Mouse (Mus musculus) left cerebral cortex, postnatal 36 days (tissue): Measurements from ENCODE around the gene Ensa. TPM values are rescaled to one million over a fixed set of nuclear protein-coding genes. Genes with fewer than 3 reads are reported as not detected.
A peak's percentile ranks its signal among the peaks of the same experiment; 100 is the strongest.
"Not testable (repeated sequence)": the region's sequence is repeated elsewhere in the genome, so short reads cannot be mapped to it uniquely, and the experiment has no call there.

Experiments used
- DNase-seq, 2 experiments: peaks; one replicate each; pipeline ENCODE4 v3.0.0; 2021 to 2022; ENCODE audit warnings: low spot score in 2 of 2, mixed read lengths in 1 of 2
- intact Hi-C: fragments of 180-260 bp; cut with DNase I; formaldehyde crosslinking; loops from one replicate; pipeline ENCODE4 v1.15.1; 2025
- total RNA-seq, 2 experiments: library from RNA; stranded (reverse); gene quantifications; 2 replicates each; pipeline ENCODE4 v1.2.3; 2021

Gene Ensa
- total RNA-seq, 2 experiments from 2014 or later: 361 to 394 TPM

DNA sequence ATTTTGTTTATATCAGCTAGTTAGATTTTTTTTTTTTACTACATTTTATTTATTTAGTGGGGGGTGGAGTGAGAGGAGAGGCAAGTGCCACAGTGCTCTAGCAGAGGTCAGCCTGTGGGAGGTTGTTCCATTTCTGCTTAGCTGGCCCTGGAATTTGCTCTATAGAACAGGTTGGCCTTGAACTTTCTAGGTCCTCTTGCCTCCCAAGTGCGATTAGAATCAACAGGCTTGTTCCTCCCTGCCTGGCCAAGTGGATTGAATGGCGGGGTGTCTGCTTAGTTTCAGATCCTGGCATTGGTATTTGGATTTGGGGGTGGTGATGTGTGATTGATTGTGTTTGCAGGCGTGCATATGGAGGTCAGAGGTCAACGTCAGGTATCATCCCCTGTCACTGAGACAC is 11.3 kb downstream of the Ensa start:
- intact Hi-C loops: no loop called here
- DNase-seq: no peak

DNA sequence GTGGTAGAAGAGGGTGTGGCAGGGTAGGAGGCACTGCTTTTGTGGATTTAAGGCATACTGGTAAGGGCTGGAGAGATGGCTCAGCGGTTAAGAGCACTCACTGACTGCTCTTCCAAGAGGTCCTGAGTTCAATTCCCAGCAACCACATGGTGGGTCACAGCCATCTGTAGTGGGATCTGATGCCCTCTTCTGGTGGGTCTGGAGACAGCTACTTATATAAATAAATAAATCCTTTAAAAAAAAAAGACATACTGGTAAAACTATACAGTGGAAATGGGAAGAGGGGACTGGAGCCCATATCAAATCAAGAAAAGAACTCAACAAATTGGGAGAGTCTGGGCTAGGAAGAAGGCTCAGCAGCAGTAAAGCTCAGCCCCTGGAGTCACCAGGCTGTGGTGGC is 14.9 kb downstream of the Ensa start:
- intact Hi-C loops: no loop called here
- DNase-seq: no peak

DNA sequence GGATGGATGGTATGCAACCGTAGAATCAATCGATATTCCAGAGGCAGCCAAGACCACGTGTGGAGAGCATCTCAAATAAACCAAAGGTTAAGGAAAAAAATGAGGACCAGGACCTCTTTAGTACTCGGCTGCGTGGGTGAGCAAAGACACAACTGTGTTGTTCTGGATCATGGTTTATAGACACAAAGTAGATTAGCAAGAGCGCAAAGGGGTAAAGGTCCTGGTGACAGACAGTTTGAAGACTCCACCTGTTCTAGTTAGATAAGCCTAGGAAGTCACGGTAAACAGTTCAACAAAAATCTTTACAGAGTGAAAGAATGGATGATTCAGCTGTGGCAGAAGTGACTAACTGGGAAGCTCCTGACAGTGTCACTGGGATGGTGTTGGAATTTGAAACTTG is 18.3 kb downstream of the Ensa start:
- intact Hi-C loops: no loop called here
- DNase-seq: no peak

DNA sequence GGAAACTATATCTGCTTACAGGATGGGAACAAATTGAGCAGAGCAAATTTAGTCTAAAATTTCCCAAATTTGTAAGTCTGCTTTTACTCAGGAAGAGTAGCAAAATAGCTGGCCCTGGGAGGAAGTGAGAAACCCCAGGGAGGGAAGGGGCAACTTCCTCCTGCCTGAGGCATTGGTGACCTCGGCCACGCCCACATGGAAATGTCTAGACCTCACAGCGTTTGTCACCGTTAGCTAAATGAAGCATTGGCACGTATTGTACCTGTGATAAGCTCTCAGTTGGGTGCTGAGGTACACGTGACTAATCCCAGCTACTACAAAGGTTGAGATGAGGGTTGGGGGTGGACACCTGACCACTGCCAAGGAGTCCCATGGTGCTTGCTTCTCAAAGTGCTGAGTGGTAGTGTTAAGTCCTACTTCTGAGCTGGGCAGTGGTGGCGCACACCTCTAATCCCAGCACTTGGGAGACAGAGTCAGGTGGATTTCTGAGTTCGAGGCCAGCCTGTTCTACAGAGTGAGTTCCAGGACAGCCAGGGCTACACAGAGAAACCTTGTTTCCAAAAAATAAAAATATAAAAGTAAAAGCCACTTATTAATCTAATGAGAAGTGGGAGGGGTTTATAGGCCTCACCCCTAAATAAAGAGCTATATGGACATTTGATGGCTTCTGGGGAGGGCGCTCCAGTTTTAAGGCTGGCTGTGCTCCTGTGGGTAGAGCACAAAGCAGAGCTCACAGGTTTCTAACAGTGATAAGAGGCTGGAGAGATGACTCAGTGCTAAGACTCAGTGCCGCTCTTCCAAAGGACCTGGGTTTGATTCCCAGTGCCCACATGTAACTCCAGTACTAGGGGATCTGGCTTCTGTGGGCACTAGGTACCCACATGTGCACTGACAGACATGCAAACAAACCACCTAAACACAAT is 20.8 kb downstream of the Ensa start:
- DNase-seq: no peak
- intact Hi-C loops: no loop called here

DNA sequence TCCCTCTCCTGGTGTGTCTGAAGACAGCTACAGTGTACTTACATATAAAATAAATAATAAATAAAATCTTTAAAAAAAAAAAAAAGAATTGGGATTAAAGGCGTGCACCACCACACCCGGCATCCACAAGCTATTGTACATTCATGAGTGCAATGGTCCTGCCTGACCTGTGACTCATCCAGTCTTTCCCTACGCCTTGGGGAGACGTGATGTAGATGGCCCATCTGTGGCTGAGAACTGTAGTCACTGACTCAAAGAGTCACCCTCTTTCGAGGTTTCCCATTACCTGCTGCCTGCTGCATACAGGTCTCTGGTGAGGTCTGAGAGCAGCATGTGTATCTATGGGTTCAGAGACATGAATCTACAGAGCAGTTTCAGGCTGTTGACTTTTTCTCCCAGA is 23.2 kb downstream of the Ensa start:
- intact Hi-C loops: no loop called here
- no peak for DNase-seq

DNA sequence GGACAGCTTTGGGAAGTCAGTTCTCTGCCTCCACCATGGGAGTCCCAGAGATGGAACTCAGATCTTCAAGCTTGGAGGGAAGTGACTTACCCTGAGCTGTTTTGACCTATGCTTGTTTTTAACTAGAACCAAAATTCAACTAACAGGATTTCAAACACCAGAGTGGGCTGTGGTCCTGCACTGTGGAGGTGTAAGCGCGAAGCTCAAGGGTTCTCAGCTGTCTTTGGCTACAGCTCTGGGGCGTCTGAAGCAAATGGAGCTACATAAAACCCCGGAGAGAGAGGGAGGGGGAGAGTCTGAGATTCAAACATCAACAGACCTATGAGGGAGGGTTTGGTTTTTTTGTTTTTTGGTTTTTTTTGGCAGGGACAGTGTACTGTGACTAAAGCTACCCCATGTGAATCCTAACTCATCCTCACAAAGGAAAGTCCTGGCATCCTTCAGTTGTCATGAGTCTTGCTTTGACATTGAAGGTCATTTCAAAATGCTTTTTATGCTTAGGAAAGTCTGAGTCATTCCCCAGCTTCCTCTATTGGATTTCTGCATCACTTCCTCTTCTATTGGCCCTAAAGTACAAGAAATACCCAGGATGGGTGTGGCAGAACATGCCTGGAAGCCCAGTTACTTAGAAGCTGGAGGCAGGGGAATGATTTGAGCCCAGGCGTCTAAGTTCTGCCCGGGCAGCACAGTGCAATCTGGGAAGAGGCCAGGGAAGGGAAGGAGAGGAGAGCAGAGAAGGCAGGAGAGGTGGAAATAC is 25.7 kb downstream of the Ensa start:
- intact Hi-C loops: no loop called here
- no peak for DNase-seq

DNA sequence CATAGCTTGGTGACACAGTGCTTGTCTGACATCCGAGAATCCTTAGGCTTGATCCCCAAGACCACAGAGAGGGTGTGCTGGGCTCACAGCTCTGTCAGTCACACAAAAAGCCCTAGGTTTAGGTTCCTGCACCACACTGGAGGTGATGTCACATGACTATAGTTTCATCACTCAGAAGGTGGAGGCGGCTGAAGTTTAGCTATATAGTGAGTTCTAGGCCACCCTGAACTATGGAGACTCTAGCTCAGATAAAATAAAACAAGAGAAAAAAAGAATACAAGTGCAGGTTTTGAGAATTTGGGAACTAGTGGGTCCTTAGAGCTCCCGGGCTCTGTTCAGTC is 26.2 kb downstream of the Ensa start:
- intact Hi-C loops: no loop called here
- DNase-seq: no peak

DNA sequence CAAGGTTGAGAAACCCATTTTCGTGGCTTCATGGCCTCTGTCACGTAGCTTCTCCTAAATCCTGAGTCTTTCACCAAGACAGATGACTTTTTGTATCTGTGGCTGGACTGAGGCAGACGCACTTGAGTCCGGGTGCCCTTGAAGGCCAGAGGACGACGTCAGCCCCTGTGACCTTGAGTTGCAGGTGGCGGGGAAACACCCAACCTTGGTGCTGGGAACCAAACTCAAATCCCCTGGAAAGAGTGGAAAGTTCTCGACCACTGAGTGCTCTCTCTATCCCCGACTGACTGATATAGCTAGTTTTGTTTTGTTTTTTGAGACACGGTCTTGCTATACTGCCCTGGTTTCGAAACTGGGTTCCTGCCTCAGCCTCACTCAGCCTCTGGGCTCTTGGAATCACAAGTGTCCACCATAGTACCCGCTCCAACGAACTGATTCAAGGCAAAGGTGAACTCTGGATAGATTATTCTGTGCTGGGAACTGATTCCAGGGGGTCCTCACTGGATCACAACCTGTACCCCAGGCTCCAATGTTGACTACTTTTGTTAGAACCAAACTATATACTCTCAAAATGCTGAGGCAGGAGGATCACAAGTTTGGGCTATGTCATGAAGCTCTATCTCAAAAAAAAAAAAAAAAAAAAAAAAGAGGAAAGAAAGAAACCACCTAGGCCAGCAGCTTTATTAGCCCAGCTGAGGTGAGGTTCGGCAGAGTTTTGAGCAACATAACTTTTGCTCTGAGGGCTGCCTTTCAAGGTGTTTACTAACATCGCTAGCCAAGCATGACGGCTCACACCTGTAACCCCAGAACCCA is 26.8 kb downstream of the Ensa start:
- DNase-seq: no peak
- intact Hi-C loops: no loop called here

DNA sequence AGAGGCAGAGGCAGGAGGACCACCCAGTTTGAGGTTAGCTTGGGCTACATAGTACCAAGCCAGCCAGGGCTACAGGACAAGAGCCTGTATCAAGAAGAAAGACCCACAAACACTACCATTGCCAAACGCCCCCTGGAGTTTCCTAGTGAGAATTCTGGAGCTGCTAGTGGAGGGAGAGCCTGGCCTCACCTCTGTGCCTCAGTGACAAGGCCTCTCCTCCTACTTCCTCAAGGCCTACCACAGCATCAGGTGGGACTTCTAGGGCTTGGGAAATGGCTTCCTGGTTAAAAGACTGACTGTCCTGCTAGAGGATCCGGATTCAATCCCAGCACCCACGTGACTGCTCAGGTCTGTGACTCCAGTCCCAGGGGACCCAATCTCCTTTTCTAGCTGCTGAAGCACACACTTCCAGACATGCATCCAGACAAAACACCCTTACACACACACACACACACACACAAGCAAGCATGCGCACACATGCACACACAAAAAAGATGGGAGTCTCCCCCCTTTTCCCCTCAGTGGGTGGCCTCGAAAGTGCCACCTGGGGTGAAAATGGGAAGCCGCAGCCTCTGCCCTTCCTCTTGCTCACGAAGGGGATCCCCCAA is 27.5 kb downstream of the Ensa start:
- no peak for DNase-seq
- intact Hi-C loops: no loop called here

DNA sequence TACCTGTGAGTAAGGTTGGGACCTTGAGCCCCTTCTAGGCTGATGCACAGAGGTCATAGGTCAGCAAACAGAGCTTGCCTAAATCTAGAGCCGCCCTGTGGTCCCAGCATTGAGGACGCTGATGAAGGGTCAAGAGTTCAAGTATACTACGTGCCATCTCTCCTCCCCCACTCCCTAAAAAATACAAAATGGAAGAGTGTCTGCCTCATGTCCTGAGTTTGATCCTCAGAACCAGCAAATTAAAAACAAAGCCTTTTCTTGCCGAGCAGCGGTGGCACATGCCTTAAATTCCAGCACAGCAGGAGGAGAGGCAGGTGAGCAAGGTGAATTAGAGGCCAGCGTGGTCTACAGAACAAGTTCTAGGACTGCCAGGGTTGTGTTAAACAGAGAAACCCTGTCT is 28.1 kb downstream of the Ensa start:
- DNase-seq: no peak
- intact Hi-C loops: no loop called here

DNA sequence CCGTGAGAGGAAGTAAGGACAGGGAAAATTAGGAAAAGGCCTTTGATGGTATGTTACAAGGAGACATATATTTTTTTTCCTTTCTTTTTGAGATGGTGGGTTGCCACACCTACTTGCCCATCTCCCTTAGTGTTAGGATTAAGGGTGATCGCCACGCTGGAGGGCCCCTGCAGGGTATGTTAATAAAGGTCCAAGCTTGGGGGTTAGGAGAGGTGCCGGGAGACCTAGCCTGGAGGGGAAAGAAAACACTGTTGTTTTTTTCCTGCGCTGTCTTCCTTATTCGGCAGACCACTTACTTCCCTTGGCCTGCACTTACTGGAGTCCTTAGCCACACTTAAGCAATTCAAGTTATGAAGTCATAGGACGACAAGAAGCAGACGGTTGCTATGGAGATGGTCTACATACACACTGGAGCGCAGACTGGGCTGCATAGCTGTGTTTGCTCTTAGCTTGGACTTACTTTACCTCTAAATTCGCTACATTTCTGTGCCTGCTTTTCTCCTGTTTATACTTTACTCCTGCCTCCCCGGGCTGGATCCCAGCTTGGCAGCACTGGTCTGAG is 28.8 kb downstream of the Ensa start:
- no peak for DNase-seq
- intact Hi-C loops: no loop called here

DNA sequence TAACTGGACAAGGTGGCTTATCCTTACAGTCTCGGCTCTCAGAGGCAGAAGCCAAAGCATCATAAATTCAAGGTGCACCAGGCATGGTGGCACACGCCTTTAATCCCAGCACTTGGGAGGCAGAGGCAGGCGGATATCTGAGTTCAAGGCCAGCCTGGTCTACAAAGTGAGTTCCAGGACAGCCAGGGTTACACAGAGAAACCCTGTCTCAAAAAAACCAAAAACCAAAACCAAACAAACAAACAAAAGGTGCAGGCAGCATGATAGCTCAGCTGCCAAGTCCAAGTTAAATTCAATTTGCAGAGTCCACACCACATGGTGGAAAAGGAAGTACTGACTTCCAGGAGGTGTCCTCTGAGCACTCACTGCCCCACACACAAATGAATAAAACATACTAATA is 29.6 kb downstream of the Ensa start:
- intact Hi-C loops, DNase-seq: not testable (repeated sequence)

DNA sequence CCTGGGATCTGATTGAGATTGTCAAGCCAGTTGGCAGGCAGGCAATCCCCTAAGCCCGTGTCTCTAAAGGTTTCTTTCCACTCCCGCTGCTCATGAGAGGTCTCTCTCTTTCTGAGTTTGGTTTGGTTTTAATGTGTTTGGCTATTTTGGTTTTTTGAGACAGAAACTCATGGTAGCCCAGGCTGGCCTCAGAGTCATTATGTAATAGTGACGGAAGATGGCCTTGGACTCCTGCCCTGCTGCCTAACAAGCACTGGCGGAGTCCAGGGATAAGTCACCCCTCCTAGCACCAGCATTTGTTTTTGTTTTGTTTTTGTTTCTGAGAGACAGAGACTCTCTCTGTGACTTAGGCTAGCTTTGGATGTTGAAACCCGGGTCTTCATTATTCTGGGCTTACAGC is 30.6 kb downstream of the Ensa start:
- intact Hi-C loops: no loop called here
- no peak for DNase-seq

DNA sequence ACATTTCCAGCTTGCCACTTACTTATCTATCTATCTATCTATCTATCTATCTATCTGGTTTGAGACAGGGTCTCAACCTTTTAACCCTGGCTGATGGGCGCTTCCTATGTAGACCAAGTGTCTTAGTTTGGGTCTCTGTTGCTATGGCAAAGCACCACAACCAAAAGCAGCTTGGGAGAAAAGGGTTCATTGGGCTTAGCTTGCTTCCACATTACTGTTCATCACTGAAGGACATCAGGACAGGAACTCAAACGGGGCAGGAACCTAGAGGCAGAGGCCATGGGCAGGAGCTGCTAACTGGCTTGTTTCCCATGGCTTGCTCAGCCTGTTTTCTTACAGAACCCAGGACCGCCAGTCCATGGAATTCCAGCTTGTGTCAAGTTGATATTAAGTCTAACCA is 32.3 kb downstream of the Ensa start:
- no peak for DNase-seq
- intact Hi-C loops: no loop called here

DNA sequence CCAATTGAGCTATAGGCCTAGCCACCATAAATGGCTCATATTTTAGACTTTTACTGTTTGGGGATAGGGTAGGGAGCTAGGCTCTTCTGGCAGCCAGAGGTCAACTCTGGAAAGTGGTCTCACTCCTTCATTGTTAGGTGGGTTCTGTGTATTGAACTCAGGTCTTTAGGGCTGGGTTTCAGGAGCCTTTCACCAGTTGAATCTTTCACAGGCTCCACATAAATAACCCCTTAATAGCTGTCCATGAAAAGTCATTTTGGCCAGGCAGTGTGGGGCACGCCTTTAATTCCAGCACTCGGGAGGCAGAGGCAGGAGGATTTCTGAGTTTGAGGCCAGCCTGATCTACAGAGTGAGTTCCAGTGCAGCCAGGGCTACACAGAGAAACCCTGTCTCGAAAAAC is 32.9 kb downstream of the Ensa start:
- intact Hi-C loops: no loop called here
- DNase-seq: no peak

DNA sequence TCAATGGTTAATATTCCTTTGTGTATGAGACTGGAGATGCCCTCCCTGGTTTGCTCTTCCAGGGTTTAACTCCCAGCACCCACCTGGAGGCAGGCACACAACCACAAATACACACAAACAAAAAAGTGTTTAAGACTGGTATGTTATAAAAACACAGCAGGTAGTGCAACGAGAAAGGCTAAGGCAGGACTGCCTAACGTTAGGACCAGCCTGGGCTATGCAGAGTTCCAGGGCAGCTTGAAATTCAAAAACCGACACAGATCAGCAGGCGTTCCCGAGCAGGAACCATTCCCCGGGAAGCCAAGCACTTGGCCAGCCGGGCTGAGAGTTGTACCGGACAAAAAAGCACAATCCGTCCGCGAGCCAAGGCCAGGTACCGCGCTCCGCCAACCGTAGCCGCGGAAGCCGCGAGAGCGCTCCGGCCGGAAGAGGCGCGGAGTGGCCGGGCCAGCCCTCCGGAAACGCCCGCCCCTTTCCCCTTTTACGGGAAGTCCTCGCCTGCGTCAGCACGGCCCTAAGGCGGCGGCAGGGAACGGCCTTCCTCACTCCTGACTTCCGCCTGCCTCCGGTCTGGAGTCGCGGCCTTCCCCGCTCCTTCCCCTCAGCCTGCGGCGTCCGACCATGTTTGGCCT is 33.6 kb downstream of the Ensa start, which contains the start of gene Mcl1:
Gene Mcl1 (plus strand): TSS at position 553 of the 632 bp plus-strand sequence.
- intact Hi-C loops: no loop called here

DNA sequence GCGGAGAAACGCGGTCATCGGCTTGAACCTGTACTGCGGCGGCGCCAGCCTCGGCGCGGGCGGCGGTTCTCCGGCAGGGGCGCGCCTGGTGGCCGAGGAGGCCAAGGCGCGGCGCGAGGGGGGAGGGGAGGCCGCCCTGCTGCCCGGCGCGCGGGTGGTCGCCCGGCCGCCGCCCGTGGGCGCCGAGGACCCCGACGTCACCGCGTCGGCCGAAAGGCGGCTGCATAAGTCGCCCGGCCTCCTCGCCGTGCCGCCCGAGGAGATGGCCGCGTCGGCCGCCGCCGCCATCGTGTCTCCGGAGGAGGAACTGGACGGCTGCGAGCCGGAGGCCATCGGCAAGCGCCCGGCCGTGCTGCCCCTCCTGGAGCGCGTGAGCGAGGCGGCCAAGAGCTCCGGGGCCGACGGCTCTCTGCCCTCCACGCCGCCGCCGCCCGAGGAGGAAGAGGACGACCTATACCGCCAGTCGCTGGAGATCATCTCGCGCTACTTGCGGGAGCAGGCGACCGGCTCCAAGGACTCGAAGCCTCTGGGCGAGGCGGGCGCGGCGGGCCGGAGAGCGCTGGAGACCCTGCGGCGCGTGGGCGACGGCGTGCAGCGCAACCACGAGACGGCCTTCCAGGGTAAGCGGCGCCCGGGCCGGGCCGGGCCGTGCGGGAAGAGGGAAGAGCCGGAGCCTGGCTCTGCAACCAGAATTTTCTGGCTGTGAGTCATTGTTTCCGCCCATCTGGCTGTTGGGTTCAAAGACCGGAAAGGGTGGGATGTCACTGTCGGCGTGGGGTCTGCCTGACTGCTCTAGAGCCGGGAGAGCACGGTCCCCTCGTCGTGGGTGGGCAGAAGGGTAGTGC is 34.3 kb downstream of the Ensa start:
- DNase-seq: peak; percentile 64 to 65
- intact Hi-C loops: no loop called here

More for the DNA sequence above, 33.6 kb downstream of the Ensa start, which contains the start of gene Mcl1:
- peak; percentile 94 to 95 for DNase-seq

DNA sequence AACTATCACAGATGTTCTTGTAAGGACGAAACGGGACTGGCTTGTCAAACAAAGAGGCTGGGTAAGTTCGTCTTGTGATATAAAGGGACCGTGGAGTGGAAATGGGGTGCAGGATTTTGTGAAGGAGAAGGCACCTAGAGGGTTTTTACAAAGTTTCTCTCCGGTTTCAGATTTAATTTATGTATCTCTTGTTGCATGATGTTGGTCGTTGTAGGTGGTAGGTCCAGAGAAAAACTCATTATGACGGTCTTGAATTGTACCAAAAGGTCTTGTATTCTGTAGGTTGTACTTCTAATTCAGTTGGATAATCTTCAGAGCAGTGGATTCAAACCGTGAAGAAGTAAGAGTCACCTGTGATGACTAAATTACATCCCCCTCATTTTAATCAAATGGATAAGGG is 35.2 kb downstream of the Ensa start:
- DNase-seq: no peak
- intact Hi-C loops: no loop called here
